Mouse (Mus musculus) small intestine, adult 2 months (tissue): ENCODE measurements around the gene Ttc21a.
A peak's percentile ranks its signal among the peaks of the same experiment; 100 is the strongest.

Source experiments
- CTCF ChIP-seq: fragments of 200-500 bp; IDR thresholded peaks from 2 replicates; pipeline ENCODE4 v1.5.1; 2012; ENCODE audit warnings: low read depth, mild to moderate bottlenecking, control low read depth, inconsistent platforms, low read length, moderate library complexity, mixed read lengths; ENCODE audit not compliant: insufficient replicate concordance, insufficient read length; ENCODE audit errors: extremely low read depth
- POLR2A ChIP-seq: fragments of 200-500 bp; IDR thresholded peaks from 2 replicates; pipeline ENCODE4 v1.6.1; 2012; ENCODE audit warnings: low read depth, mild to moderate bottlenecking, control low read depth, inconsistent platforms, low read length, moderate library complexity

DNA sequence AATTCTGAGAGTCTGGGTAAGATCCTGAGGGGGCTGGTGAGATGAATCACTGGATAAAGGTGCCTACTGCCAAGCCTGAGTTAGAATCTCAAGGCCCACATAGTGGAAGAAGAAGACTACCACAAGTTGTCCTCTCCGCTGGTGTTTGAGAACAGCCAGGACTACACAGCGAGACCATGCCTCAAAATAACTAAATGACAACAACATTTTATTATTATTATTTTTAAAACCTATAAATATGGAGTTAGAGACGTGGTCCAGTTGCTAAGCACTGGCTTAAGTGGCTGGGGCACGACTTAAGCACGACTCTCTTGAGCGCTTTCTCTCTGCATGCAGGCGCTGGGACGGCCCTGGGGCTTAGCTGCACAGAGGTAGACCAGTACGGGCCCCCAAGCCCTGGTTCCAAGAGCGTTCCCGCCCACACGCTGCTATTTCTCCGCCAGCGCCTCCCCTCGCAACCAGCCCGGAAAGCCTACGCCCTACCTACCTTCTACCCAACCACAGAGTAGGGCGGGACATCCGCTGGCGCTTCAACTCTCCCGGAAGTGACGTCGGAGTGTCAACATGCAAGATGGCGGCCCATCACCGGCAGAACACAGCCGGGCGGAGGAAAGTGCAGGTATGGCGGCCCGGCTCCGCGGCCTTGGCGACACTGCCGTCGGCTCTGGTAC lies 42.9 kb upstream of the Ttc21a start, which contains the start of gene Wdr48:
- peak; percentile 77 for TF ChIP-seq POLR2A
- TF ChIP-seq CTCF, result no peak
